In the genomic region with DNA sequence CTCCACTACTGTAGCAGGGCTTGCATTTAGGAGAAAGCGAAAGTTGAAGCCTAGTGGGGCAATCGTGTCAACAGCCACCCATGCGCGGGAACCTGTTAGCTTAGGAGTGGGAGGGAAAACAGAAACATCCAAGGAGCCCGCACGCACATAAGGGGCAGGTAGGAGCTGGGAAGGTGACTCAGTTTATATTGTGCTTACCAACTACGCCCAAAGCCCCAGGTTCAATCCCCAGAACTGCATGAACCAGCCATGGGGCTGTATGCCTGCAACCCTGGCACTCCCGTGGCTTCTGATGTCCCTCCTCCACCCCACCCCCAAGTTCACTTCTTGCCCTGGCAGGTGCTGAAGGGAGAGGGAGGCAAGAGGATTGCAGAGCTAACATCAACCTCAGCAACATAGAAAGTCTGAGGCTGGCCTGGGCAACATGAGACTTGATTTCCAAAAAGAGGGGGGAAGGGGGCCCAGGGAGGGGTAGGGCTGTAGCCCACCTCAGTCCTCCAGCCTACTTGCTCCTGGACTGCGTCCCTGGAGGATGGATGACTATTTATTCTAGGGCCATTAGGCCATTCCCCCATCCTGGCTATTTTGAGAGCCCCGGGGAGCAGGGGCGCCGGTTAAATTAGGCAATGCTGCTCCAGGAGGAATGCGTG, we compare ENCODE assay signal across 14 mouse cellular contexts. TPM values are rescaled to one million over a fixed set of nuclear protein-coding genes. Genes with fewer than 3 reads are reported as not detected.
DNase-seq lines count a peak whose midpoint lies in the region; ATAC-seq and TF ChIP-seq lines count a peak whose summit lies in the region.
"Had no signal": no experiment of that assay in that cellular context is flagged by ENCODE, and none has a peak within 500 bp of the region (broad histone marks: within the 10 kb centered on the region; RNA-seq: fewer than 3 reads in every experiment).

No protein-coding gene starts in this region.

- H3K27me3 ChIP-seq in forebrain, embryonic 10.5 days (ENCODE audit: poor library complexity, severe bottlenecking), result no peaks in the 10 kb centered on the region
- H3K27me3 ChIP-seq in forebrain, postnatal 0 days (ENCODE audit: insufficient read depth, low read length), result no peaks in the 10 kb centered on the region
- no peaks in the 10 kb centered on the region for H3K27me3 ChIP-seq in kidney, embryonic 15.5 days
- no peaks in the 10 kb centered on the region for H3K27me3 ChIP-seq in liver, embryonic 16.5 days (ENCODE audit: control insufficient read depth, insufficient read depth, low read depth, low read length)

- H3K36me3 ChIP-seq in forebrain, embryonic 10.5 days (replicated peaks), result no peaks in the 10 kb centered on the region
- no peaks in the 10 kb centered on the region for H3K36me3 ChIP-seq in forebrain, postnatal 0 days (ENCODE audit: insufficient read depth)
- H3K36me3 ChIP-seq in kidney, embryonic 15.5 days, result no peaks in the 10 kb centered on the region
- no peaks in the 10 kb centered on the region for H3K36me3 ChIP-seq in liver, embryonic 16.5 days (ENCODE audit: control insufficient read depth, insufficient read depth)

- no peak for DNase-seq in forebrain, embryonic 10.5 days (ENCODE audit: extremely low spot score, low spot score)
- no peak for DNase-seq in forebrain, postnatal 0 days
- DNase-seq in kidney, adult 8-10 months, result no peak
- no peak for DNase-seq in thymus, postnatal 25 days
- DNase-seq in thymus, postnatal 36 days, result no peak
- DNase-seq: adrenal gland, adult 8-10 months; cerebellum, adult 9-11 months; layer of hippocampus, adult 9-11 months; lung, adult 2 months had no signal

- TF ChIP-seq CTCF in forebrain, postnatal 0 days (IDR thresholded peaks at IDR 0.05; ENCODE audit: low read depth), result no peak
- no peak for TF ChIP-seq CTCF in embryonic fibroblast, embryonic 13.5 days (IDR thresholded peaks at IDR 0.05; ENCODE audit: borderline replicate concordance, insufficient read depth, low read length)

- peak overlapping the region; percentile 80 for H3K27ac ChIP-seq in forebrain, embryonic 10.5 days
- no peak overlapping the region for H3K27ac ChIP-seq in forebrain, postnatal 0 days (ENCODE audit: low read depth, low read length)
- H3K27ac ChIP-seq in kidney, embryonic 15.5 days, result peak overlapping the region; percentile 97
- H3K27ac ChIP-seq in embryonic fibroblast, embryonic 13.5 days (ENCODE audit: insufficient read depth, low read length), result 0 out of 2 replicates have a peak overlapping the region, but pooled peaks have one; percentile 7
- H3K27ac ChIP-seq in liver, embryonic 16.5 days (ENCODE audit: low read length), result peak overlapping the region; percentile 81

- H3K4me3 ChIP-seq in forebrain, embryonic 10.5 days, result no peak overlapping the region
- no peak overlapping the region for H3K4me3 ChIP-seq in forebrain, postnatal 0 days (ENCODE audit: low read depth, low read length)
- H3K4me3 ChIP-seq in kidney, embryonic 15.5 days (replicated peaks), result no peak overlapping the region
- no peak overlapping the region for H3K4me3 ChIP-seq in embryonic fibroblast, embryonic 13.5 days (ENCODE audit: insufficient read depth, low read length)
- no peak overlapping the region for H3K4me3 ChIP-seq in liver, embryonic 16.5 days (ENCODE audit: low read depth, low read length)

- no peak for ATAC-seq in forebrain, postnatal 0 days
- no peak for ATAC-seq in kidney, embryonic 15.5 days (replicated peaks; ENCODE audit: low FRiP score)
- ATAC-seq in liver, embryonic 16.5 days (ENCODE audit: low read depth), result peak; percentile 14; the same call in 1 of the 2 replicates

- no peak for TF ChIP-seq POLR2A in embryonic fibroblast, embryonic 13.5 days (IDR thresholded peaks at IDR 0.05; ENCODE audit: low read depth, low read length)

- peaks cover 94% of the 10 kb centered on the region for H3K4me1 ChIP-seq in forebrain, embryonic 10.5 days
- no peaks in the 10 kb centered on the region for H3K4me1 ChIP-seq in forebrain, postnatal 0 days (ENCODE audit: insufficient read depth)
- H3K4me1 ChIP-seq in kidney, embryonic 15.5 days, result peaks cover 95% of the 10 kb centered on the region
- H3K4me1 ChIP-seq in embryonic fibroblast, embryonic 13.5 days (ENCODE audit: control insufficient read depth, insufficient read depth, low read length), result peaks cover 55% of the 10 kb centered on the region
- peaks cover 47% of the 10 kb centered on the region for H3K4me1 ChIP-seq in liver, embryonic 16.5 days (ENCODE audit: control insufficient read depth, low read depth, low read length)

- no peak overlapping the region for H3K4me2 ChIP-seq in forebrain, postnatal 0 days (ENCODE audit: low read depth)
- peak overlapping the region; percentile 48 for H3K4me2 ChIP-seq in kidney, embryonic 15.5 days
- H3K4me2 ChIP-seq in liver, embryonic 16.5 days (ENCODE audit: low read depth, low read length), result peak overlapping the region; percentile 18; the same call in 1 of the 2 replicates

- H3K9me3 ChIP-seq in forebrain, embryonic 10.5 days, result no peaks in the 10 kb centered on the region
- no peaks in the 10 kb centered on the region for H3K9me3 ChIP-seq in forebrain, postnatal 0 days (ENCODE audit: low read length)
- no peaks in the 10 kb centered on the region for H3K9me3 ChIP-seq in kidney, embryonic 15.5 days (replicated peaks)
- H3K9me3 ChIP-seq in liver, embryonic 16.5 days (replicated peaks; ENCODE audit: control insufficient read depth, low read length), result no peaks in the 10 kb centered on the region

- H3K9ac ChIP-seq in forebrain, postnatal 0 days, result no peak overlapping the region
- H3K9ac ChIP-seq in kidney, embryonic 15.5 days, result no peak overlapping the region
- H3K9ac ChIP-seq in liver, embryonic 16.5 days (ENCODE audit: low read depth, low read length), result no peak overlapping the region

- 66% methylated on average over 13 of the region's 13 CpGs for WGBS in forebrain, embryonic 10.5 days
- 69% methylated on average over 13 of the region's 13 CpGs for WGBS in forebrain, postnatal 0 days
- 42% methylated on average over 13 of the region's 13 CpGs for WGBS in kidney, embryonic 15.5 days
- 63% methylated on average over 13 of the region's 13 CpGs for WGBS in liver, embryonic 16.5 days (ENCODE audit: insufficient replicate concordance)

RNA-seq across cellular contexts. Expression of a gene that starts 12.9 kb away (rescaled TPM):
- polyA plus RNA-seq in forebrain, embryonic 10.5 days (2016; fragmentation: Nextera tagmentation; extraction: Ambion mirVana), result 15.6 and 17.9 TPM in 2 replicates
- total RNA-seq in forebrain, postnatal 0 days (2014; rRNA removed), result 13.8 and 22.6 TPM in 2 replicates
- 2.3 and 2.6 TPM in 2 replicates for polyA plus RNA-seq in forebrain, postnatal 0 days (2015; fragmentation: Nextera tagmentation; extraction: Ambion mirVana)
- 34.2 and 35.7 TPM in 2 replicates for polyA plus RNA-seq in kidney, embryonic 15.5 days (2015; fragmentation: Nextera tagmentation; extraction: Ambion mirVana)
- 271 and 368 TPM in 2 replicates for polyA plus RNA-seq in embryonic fibroblast, embryonic 13.5 days (2011; ENCODE audit: insufficient read length, low read depth, missing spikeins)
- polyA plus RNA-seq in liver, embryonic 16.5 days (2015; fragmentation: Nextera tagmentation; extraction: Ambion mirVana), result 4.3 and 5.2 TPM in 2 replicates
- total RNA-seq: monocyte, adult 5-6 weeks had no signal

RNA-seq across cellular contexts. Expression of a gene that starts 28.4 kb away (rescaled TPM):
- polyA plus RNA-seq in forebrain, embryonic 10.5 days (2016; fragmentation: Nextera tagmentation; extraction: Ambion mirVana), result not detected in 2 replicates
- total RNA-seq in forebrain, postnatal 0 days (2014; rRNA removed), result not detected in 2 replicates
- polyA plus RNA-seq in forebrain, postnatal 0 days (2015; fragmentation: Nextera tagmentation; extraction: Ambion mirVana), result not detected in 2 replicates
- not detected in 2 replicates for polyA plus RNA-seq in kidney, embryonic 15.5 days (2015; fragmentation: Nextera tagmentation; extraction: Ambion mirVana)
- not detected in 2 replicates for polyA plus RNA-seq in embryonic fibroblast, embryonic 13.5 days (2011; ENCODE audit: insufficient read length, low read depth, missing spikeins)
- not detected in 2 replicates for polyA plus RNA-seq in liver, embryonic 16.5 days (2015; fragmentation: Nextera tagmentation; extraction: Ambion mirVana)
- total RNA-seq: adrenal gland, adult 8-10 months; monocyte, adult 5-6 weeks had no signal
- polyA plus RNA-seq: hindbrain, embryonic 11.5 days had no signal

RNA-seq across cellular contexts. Expression of a gene that starts 51.2 kb away (rescaled TPM):
- not detected in 2 replicates for polyA plus RNA-seq in forebrain, embryonic 10.5 days (2016; fragmentation: Nextera tagmentation; extraction: Ambion mirVana)
- total RNA-seq in forebrain, postnatal 0 days (2014; rRNA removed), result not detected in 2 replicates
- not detected in 2 replicates for polyA plus RNA-seq in forebrain, postnatal 0 days (2015; fragmentation: Nextera tagmentation; extraction: Ambion mirVana)
- polyA plus RNA-seq in kidney, embryonic 15.5 days (2015; fragmentation: Nextera tagmentation; extraction: Ambion mirVana), result not detected in 2 replicates
- not detected in 2 replicates for polyA plus RNA-seq in embryonic fibroblast, embryonic 13.5 days (2011; ENCODE audit: insufficient read length, low read depth, missing spikeins)
- polyA plus RNA-seq in liver, embryonic 16.5 days (2015; fragmentation: Nextera tagmentation; extraction: Ambion mirVana), result 0.46 and 6.1 TPM in 2 replicates
- total RNA-seq: monocyte, adult 5-6 weeks had no signal
- polyA plus RNA-seq: hindbrain, embryonic 11.5 days had no signal
